Mouse (Mus musculus): ENCODE measurements around the gene Olfr19.
"Not testable (repeated sequence)": the region's sequence is repeated elsewhere in the genome, so short reads cannot be mapped to it uniquely, and the experiment has no call there.

Gene Olfr19

GRCm38 (mm10) chr16:16676305-16676704 is at the start of gene Olfr19:
Olfr19 (minus strand) TSS chr16:16676405.
- no peak for DNase-seq

DNA sequence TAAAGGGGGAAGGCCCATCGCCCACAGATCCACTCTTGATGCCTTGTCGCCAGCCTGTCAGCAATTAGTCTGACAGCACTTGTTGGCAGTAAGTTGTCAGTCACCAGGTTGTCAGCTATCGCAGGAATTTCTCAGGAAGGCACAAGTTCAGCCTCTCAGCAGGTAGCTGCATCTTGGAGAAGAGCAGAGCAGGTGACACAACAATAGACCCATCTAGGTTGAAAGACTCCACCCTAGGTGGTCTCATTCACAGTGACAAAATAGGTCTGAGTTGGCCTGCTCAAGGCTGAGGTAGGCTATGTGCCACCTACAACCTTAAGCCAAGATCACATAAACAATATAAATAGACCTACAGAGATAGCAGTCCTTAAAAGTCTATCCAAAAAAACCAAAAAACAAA is 8.8 kb upstream of the Olfr19 start:
- no peak for DNase-seq

DNA sequence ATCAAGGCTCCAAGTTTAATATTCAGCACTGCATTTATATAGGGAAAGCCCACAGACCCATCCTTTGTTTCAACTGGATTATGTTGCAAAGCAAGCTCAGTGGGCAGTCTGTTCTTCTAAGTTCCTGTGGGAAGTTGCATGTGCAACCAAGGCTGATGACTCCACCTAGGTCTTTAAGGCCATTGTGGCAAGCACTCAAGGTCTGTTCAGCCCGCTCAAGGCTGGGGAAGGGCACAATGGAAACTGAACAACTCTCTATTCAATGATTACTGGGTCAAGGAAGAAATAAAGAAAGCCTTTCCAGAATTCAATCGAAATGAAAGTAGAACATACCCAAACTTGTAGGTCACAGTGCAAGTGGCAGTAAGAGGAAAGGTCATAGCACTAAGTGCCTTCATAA is 7.8 kb upstream of the Olfr19 start:
- no peak for DNase-seq

DNA sequence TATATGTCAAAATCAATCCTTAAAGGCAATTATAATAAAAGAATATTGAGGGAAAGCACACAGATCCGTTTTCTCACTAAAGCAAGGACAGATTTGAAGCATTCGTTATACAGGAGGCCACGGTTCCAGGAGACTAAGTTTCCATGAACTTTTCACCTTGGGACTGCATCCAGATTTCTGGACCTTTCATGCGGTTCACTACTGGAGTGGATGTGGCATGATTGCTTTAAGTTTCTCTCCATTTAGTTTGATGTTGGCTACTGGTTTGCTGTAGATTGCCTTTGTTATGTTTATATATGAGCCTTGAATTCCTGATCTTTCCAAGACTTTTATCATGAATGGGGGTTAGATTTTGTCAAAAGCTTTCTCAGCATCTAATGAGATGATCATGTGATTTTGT is 11.2 kb downstream of the Olfr19 start:
- DNase-seq: no peak

DNA sequence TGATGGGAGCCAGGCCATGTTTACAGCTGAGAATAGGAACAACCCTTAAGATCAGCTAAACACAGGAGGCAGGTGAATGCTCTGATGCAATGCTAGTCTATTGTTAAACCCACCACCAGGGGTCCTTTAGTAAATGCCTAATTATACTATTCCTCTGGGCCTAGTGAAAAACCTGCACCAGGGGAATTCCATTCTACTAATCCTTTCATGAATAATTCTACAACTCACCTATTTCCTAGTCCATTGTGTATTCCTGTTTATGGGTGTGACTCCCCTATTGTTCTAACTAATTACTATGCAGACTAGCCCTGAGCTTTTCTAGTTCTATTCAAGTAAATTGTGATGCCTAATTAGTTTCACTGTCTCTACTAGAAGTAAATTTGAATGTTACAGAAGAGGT is 11.7 kb downstream of the Olfr19 start:
- DNase-seq: not testable (repeated sequence)

DNA sequence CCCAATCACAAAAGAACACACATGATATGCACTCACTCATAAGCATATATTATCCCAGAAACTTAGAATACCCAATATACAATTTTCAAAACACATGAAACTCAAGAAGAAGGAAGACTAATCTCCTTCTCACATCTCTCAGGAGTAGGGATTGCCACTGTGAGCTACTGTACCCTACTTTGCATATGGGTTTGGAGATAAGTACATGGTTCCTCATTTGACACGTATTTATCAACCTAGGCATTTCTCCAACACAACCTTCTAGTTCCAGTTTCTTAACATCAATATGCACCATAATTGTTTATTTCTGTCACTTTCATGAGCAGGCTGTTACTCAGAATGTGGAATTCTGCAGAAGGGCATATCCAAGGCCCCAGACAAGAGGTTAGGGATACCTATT is 31.1 kb downstream of the Olfr19 start:
- DNase-seq: no peak

DNA sequence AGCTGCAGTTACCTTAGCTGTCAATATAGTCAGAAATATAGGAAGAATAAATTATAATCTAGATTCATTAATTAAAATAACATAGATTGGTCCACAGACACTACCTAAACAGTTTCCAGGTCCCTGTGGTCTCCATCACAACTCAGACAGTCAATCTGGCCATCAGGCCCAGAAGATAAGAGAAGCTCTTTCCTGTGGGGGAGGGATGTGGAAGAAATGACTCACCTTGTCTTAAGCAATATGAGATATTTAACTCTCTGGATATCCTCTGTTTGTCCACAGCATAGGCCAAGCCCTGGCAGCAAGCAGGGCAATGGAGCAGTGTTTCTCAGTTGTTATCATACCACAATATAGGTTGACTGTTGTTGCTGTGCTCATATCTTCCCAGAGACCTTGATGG is 42.5 kb downstream of the Olfr19 start:
- DNase-seq: no peak
